Mouse (Mus musculus) lung, adult 18-20 months (tissue): ENCODE measurements at regions not wholly inside any gene's neighbourhood (a gene's known extent, or its start where the extent isn't known, plus 50 kb on each side); places are given as distances from the start of the nearest gene placed in this dataset.

Source experiments
- DNase-seq, 2 experiments: peaks; one replicate each; pipeline ENCODE4 v3.0.0; 2022; ENCODE audit warnings: mixed read lengths in 2 of 2

DNA sequence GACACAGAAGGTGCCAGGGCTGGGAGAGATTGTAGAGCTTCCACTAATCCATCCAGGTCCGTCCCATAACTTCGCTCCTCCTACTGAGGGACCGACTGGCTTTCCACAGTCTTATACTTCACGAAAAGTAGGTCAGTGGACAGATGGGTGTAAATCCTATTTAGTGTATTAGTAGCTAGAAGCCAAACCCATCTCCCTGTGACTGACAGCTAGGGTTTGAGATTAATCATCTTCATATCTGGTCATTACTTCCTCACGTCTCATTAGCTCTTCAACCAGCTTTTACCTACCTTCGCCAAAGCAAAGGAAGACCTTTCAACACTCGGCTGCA is 60.4 kb upstream of the Scaf11 start:
- no peak for DNase-seq

DNA sequence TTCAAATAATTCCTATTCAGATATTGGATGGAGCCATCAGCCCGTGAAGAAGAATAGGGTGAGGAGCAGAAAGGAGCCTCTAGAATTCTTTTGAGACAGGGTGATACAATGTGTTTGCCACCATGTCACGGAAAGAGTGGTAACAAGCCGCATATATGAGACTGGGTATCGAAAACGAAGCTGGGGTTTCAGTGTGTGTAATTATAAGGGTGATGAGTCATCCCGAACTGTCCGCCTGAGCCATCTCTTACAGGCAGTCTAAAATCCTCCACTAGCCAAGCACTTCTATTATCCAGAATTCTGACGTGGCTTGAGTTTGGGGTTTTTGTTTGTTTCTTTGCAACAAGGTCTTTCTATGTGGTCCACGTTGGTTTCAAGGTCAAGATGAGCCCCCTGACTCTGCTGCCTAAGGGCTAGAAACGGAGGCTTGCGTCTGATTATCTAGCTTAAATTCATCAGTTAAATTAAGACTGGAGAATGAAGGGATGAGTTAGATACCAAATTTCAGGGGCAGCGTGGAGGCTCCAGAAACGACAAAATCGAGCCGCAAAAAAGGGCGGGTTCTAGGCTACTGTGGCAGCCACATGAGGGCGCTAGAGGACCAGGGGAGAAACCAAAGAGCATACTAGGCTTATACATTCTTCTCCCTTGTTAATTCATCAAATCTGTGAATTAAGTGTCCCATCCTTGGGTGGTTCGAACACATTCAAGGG is 59.9 kb upstream of the Scaf11 start:
- DNase-seq: peak; percentile 38 to 47

DNA sequence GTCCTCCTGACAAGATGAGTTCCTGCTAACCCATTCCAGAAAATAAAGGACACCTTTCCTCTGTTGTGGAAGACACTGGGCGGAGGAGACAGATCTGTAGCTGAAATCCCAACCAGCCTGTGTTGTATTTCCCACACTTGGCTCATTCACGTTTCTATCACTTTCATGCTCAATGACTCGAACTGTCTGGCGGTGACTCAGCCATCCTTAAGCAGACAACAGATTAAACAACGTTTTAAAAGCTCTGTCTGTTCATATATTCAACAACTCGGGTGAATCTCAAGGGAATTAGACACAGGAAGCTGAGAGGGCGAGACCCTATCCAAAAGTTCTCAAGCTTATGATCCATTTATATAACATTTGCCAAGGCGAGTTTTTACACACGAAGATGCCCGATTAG is 57.5 kb upstream of the Scaf11 start:
- DNase-seq: no peak

DNA sequence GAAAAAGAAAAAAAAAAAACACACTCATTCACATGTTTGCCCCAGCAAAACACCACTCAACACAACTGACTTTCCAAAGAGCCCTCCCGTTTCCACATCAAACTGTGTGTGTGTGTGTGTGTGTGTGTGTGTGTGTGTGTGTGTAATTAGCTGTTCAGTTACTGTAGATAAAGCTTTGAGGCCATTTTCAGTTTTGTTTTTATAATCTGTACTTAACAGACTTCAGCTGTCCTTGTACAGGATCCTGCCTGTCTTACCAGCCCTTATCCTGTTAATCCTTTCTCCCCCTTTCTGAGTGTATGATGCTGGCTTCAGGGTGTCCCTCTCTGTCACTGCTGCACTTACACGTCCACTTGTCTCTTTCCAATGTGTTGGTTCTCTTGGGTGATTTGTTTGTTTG is 55.0 kb upstream of the Scaf11 start:
- DNase-seq: no peak

DNA sequence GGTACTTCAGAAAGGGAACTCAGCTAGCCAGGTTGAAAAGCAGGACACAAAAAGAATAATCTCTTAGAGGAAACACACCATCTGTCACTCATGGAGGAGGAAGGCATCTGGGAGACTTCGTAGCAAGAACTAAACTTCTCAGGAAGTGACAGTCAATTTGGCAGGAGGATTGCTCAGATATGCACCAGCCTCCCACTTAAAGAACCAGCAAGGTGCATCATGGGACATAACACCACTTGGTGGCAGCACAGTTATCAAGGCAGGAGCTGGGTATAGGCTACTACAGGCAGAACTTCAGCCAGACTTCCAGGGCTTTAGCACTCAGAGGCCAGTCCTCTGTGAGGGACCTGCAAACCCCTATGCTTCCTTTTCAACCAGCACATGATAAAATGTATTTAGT is 52.0 kb upstream of the Scaf11 start:
- no peak for DNase-seq
